Mouse (Mus musculus) intestine, embryonic 15.5 days (tissue): ENCODE results near the gene Fut2. TPM values are rescaled to one million over a fixed set of nuclear protein-coding genes. Genes with fewer than 3 reads are reported as not detected.
A peak's percentile ranks its signal among the peaks of the same experiment; 100 is the strongest.

Experiments used
- ATAC-seq: fragments of 200-750 bp; cut with Nextera tagmentation; 2 replicates; pipeline ENCODE4 v1.8.0; 2017; ENCODE audit warnings: moderate TSS enrichment, moderate library complexity
- H3K27ac ChIP-seq: fragments of 300-500 bp; sonication (generic); 2 replicates; pipeline ENCODE4 v1.5.1; 2015; ENCODE audit warnings: mild to moderate bottlenecking, inconsistent platforms
- H3K27me3 ChIP-seq: fragments of 300-500 bp; sonication (generic); replicated peaks from 2 replicates; pipeline ENCODE4 v1.6.1; 2015; ENCODE audit warnings: inconsistent platforms
- H3K36me3 ChIP-seq: fragments of 300-500 bp; sonication (generic); 2 replicates; pipeline ENCODE4 v1.6.1; 2015; ENCODE audit warnings: inconsistent platforms
- H3K4me1 ChIP-seq: fragments of 300-500 bp; sonication (generic); replicated peaks from 2 replicates; pipeline ENCODE4 v1.6.1; 2015; ENCODE audit warnings: inconsistent platforms
- H3K4me2 ChIP-seq: fragments of 300-500 bp; sonication (generic); replicated peaks from 2 replicates; pipeline ENCODE4 v1.6.1; 2015; ENCODE audit warnings: mild to moderate bottlenecking, inconsistent platforms
- H3K4me3 ChIP-seq: fragments of 300-500 bp; sonication (generic); replicated peaks from 2 replicates; pipeline ENCODE4 v1.5.1; 2015; ENCODE audit warnings: inconsistent platforms
- H3K9ac ChIP-seq: fragments of 300-500 bp; sonication (generic); 2 replicates; pipeline ENCODE4 v1.6.1; 2015; ENCODE audit warnings: inconsistent platforms
- H3K9me3 ChIP-seq: fragments of 300-500 bp; sonication (generic); 2 replicates; pipeline ENCODE4 v1.6.1; 2016; ENCODE audit warnings: inconsistent platforms
- WGBS: fragments of 180-500 bp; shearing (Covaris S2); methylation state at CpG from one replicate; pipeline ENCODE4 v1.1.7; 2015; 5-methylcytosine and 5-hydroxymethylcytosine counted together
- polyA plus RNA-seq: library from polyadenylated mRNA; unstranded; fragments of >200 nt; fragmentation: Nextera tagmentation; extraction: Ambion mirVana; gene quantifications from 2 replicates; pipeline ENCODE4 v1.2.1, GENCODE M21; 2015

The Fut2 gene
- polyA plus RNA-seq, 1 experiment from 2014 or later, result 12.2 TPM

DNA sequence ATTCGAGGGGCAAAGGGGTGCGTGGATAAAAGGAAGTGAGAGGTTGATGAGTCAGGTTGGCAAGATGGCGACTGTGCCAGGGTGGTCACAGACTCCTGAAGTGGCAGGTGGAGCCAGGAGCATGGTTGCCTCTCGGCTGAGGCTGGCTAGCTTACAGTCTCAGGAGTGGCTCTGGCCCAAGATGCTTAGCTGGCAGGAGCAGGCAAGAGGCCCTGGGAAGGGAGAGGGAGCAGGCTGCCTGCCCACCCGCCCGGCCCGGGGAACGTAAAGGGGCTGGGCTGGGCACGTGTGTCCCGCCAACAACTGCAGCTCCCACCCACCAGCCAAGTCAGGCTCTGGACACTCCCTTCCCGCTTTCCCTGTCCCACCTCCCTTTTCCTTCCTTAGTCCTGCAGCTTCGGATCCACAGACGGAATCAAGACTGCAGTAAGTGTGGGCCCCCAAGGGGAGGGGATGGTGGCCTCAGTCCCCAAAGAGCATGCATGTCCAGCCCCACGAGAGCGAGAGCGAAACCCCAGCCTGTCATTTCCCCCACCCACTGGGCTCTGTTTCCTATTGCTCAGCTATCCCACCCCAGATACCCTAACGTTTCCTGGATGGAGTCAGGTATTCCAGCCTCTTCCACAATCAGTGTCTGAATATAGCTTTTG, 24.7 kb downstream of the Fut2 start:
- H3K27me3 ChIP-seq, result no peaks in the 10 kb centered on the region
- H3K4me3 ChIP-seq, result peak overlapping the region; percentile 15; the same call in 1 of the 2 replicates
- H3K4me1 ChIP-seq, result peaks cover 42% of the 10 kb centered on the region
- H3K36me3 ChIP-seq, result no peaks in the 10 kb centered on the region
- H3K9me3 ChIP-seq, result no peaks in the 10 kb centered on the region
- peak overlapping the region; percentile 37; the same call in 1 of the 2 replicates for H3K27ac ChIP-seq
- peak overlapping the region; percentile 78 for H3K4me2 ChIP-seq
- WGBS, result 45% methylated on average over 16 of the region's 17 CpGs
- H3K9ac ChIP-seq, result 0 out of 2 replicates have a peak overlapping the region, but pooled peaks have one; percentile 28
- no peak for ATAC-seq

DNA sequence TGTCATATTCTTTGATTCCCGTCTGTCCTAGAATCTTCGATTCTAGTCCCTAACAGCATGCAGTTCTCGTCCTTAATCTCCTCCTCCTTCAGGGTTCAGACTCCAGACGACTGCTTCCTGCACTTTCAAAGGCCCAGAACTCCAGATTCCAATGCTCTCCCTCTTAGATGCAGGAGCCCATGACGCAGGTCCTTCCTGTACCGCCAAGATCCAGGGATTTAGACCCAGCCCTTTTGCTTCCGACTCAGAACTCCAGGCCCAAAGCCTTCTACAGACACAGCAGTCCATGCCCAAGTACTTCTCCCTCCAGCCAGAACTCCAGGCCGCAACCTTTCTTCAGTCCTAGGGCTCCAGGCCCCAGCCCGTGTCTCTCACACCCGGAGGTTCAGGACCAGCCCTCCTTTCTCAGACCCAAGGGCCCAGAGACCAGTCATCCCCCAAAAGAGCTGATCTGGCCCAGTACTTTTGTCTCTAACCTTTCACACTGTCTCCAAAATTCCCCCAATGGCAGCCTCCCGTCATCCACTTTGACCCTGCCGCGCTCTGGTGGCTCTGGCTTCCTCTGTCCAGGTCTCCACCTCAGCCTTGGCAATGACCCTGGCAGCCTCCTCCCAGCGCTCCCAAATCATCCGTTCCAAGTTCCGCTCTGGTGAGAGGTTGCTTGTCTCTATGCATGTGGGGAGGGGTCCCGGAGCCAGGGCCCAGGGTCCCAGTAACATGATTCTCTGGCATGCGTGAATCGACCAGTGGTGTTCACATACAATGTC, 25.8 kb downstream of the Fut2 start:
- Histone ChIP-seq H3K9ac (no peak overlapping the region), H3K4me3 (no peak overlapping the region), H3K36me3 (peaks cover 3% of the 10 kb centered on the region; the same call in 1 of the 2 replicates), H3K27me3 (no peaks in the 10 kb centered on the region), H3K27ac (no peak overlapping the region), H3K9me3 (no peaks in the 10 kb centered on the region), H3K4me2 (no peak overlapping the region), H3K4me1 (peaks cover 47% of the 10 kb centered on the region)
- no peak for ATAC-seq
- 81% methylated on average over 19 of the region's 19 CpGs for WGBS

DNA sequence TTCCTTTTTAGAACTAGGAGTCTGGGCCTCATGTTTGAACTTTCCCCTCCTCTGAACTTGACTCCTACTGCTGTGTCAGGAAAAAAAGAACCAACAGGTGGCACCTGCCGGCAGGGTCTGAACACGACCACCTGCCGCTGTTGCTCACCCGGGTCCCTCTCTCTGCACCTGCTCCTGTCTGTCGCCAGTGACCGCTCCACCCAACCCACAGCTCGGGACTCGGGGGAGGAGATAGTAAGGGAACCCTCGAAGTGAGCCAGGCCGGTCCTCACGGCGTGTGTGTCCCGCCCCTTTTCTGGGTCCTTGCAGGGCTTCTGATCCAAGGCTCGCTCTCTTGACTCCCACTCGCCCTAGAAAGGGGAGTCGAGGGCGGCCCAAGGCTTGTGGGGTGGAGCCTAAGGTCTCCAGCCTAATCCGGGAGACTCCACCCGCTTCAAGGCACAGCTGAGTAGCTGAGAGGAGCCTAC, 26.6 kb downstream of the Fut2 start, which contains the start of gene Mamstr:
Mamstr (plus strand) TSS at position 417 of the 467 bp plus-strand sequence.
- H3K4me2 ChIP-seq, result peak within 1 kb of the TSS; percentile 3; the same call in 1 of the 2 replicates
- H3K9ac ChIP-seq, result no peak within 1 kb of the TSS; the same call in 1 of the 2 replicates
- peaks cover 44% of the 10 kb centered on the region for H3K4me1 ChIP-seq
- peaks cover 3% of the 10 kb centered on the region; the same call in 1 of the 2 replicates for H3K36me3 ChIP-seq
- no peak within 1 kb of the TSS for H3K27ac ChIP-seq
- no peak within 1 kb of the TSS for H3K4me3 ChIP-seq
- H3K27me3 ChIP-seq, result no peaks in the 10 kb centered on the region
- no peaks in the 10 kb centered on the region for H3K9me3 ChIP-seq
- 38% methylated on average over 19 of the region's 19 CpGs for WGBS
- ATAC-seq, result no peak

DNA sequence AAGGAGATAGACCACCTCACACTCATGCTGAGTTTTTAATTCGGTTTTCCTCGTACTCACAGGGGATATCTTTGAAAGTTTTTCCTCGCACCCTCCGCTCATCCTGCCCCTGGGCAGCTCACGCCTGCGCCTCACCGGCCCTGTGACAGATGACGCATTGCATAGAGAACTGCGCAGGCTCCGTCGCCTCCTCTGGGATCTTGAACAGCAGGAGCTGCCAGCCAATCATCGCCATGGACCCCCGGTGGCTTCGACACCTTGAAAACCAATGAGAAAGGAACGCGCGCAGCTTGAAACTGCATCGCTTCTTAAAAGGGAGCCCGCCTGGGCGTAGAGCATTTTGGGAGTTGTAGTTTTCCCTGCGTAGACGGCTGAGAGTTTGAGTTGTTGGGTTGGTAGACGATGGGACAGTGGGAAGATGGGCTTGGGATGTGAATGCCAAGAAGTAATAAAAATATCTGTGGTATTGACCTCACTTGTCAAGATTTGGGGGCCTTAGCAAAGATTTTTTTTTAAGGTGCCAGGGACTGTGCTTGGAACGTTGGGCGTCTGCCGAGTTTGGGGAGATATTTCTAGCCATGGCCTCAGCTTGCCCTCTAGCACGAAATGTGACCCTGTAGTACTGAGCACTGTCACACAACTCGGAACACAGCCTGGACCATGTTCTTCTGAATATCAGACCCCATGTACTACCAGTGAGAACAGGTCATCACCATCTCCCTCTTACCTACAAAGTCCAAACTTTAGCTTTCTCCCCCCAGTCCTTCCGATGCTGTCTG, 27.4 kb downstream of the Fut2 start:
- H3K9me3 ChIP-seq, result no peaks in the 10 kb centered on the region
- peak overlapping the region; percentile 44 for H3K4me2 ChIP-seq
- 23% methylated on average over 29 of the region's 29 CpGs for WGBS
- no peak overlapping the region for H3K9ac ChIP-seq
- ATAC-seq, result peak; percentile 84
- no peak overlapping the region for H3K27ac ChIP-seq
- peaks cover 3% of the 10 kb centered on the region; the same call in 1 of the 2 replicates for H3K36me3 ChIP-seq
- H3K4me1 ChIP-seq, result peaks cover 37% of the 10 kb centered on the region
- H3K4me3 ChIP-seq, result 0 out of 2 replicates have a peak overlapping the region, but pooled peaks have one; percentile 1
- H3K27me3 ChIP-seq, result no peaks in the 10 kb centered on the region

DNA sequence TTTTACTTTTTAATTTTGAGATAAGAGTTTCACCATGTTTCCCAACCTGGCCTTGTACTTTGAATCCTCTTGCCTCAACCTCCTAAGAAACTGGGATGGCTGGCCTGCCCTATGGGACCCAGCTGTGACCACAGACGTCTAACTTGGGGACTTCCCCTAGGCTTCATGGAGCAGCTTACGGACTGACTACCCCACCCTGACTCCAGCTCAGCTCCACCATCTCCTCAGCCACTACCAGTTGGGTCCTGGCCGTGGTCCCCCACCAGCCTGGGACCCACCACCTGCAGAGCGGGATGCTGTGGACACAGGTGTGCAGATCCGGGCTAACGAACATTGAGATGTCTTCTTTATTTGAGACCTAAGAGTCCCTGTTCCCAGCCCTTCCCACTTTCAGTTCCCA, 28.5 kb downstream of the Fut2 start:
- WGBS, result 93% methylated on average over 6 of the region's 6 CpGs
- Histone ChIP-seq H3K4me2 (no peak overlapping the region), H3K9ac (no peak overlapping the region), H3K27ac (no peak overlapping the region), H3K9me3 (no peaks in the 10 kb centered on the region), H3K4me3 (no peak overlapping the region), H3K36me3 (peaks cover 3% of the 10 kb centered on the region; the same call in 1 of the 2 replicates), H3K4me1 (peaks cover 37% of the 10 kb centered on the region), H3K27me3 (no peaks in the 10 kb centered on the region)
- no peak for ATAC-seq

DNA sequence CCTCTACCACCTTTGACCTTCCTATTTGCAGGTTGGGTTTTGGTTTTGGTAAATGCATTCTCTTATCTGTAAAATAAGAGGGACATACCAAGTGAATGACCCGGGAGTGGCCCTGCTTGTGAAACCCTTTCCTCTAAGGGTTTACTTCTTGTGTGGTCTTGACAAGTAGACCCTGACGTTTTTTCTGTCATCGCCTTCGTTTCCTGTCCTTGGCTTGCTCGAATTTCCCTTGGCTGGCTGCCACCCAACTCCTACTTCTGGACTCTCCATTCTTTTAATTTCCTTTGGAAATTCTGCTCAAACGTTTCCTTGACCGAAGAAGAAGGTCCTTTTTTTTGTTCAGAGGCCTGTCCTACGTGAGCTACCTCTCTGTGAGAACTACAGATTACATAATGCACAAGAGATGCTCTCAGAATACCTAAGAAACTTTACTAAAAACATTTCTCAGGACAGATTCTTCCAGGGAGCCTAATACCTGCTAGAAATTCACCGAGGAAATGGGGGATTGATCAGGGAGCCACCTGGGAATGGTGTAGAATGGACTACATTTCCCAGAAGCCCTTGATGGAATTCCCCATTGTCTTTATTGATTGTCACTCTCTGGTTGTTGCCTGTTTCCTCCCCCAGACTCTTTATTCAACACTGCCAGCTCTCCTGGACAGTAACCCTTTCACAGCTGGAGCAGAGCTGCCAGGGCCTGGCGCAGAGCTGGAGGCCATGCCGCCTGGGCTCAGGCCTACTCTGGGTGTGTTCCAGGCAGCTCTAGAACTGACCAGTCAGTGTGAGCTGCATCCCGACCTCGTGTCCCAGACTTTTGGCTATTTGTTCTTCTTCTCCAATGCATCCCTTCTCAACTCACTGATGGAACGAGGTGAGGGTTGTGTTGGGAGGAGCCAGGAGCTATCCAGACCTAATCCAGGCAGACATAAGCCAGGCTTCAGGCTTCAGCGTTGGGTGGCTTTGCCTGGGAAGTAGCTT, 30.2 kb downstream of the Fut2 start:
- H3K4me2 ChIP-seq, result no peak overlapping the region
- H3K4me1 ChIP-seq, result peaks cover 27% of the 10 kb centered on the region
- WGBS, result 72% methylated on average over 15 of the region's 15 CpGs
- H3K4me3 ChIP-seq, result no peak overlapping the region
- peaks cover 3% of the 10 kb centered on the region; the same call in 1 of the 2 replicates for H3K36me3 ChIP-seq
- no peak overlapping the region for H3K9ac ChIP-seq
- no peaks in the 10 kb centered on the region for H3K9me3 ChIP-seq
- no peak for ATAC-seq
- H3K27me3 ChIP-seq, result no peaks in the 10 kb centered on the region
- H3K27ac ChIP-seq, result peak overlapping the region; percentile 36; the same call in 1 of the 2 replicates

DNA sequence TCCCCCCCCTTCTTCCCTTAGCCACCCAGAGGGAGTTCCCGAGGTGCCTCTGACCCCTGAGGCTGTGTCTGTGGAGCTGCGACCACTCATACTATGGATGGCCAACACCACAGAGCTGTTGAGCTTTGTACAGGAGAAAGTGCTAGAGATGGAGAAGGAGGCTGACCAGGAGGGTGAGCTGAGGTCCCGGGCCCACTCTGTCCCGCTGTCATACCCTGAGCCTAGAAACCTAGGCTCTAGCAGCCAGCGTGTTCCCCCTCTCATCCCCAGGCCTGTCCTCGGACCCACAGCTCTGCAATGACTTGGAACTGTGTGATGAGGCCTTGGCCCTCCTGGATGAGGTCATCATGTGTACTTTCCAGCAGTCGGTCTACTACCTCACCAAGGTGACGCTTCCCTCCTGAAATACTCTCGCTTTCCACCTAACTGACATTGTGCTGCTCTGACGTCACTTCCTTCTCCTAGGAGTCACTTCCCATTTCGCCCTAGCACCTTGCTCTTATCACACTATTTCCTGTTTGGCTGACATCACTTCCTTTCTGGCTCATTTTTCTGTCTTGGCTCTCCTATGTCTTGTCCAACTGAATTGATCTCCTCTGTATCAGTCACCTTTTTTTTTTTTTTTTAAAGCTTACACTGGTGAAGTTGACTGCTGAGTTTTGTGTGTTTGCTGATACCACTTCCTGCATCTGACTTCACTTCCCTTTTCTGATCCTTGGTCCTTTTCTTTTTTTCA, 31.1 kb downstream of the Fut2 start:
- Histone ChIP-seq H3K27me3 (no peaks in the 10 kb centered on the region; the same call in 1 of the 2 replicates), H3K4me1 (peaks cover 20% of the 10 kb centered on the region), H3K27ac (0 out of 2 replicates have a peak overlapping the region, but pooled peaks have one; percentile 36), H3K36me3 (peaks cover 3% of the 10 kb centered on the region; the same call in 1 of the 2 replicates), H3K9ac (no peak overlapping the region), H3K4me2 (no peak overlapping the region), H3K9me3 (no peaks in the 10 kb centered on the region), H3K4me3 (no peak overlapping the region)
- no peak for ATAC-seq
- 88% methylated on average over 11 of the region's 11 CpGs for WGBS

DNA sequence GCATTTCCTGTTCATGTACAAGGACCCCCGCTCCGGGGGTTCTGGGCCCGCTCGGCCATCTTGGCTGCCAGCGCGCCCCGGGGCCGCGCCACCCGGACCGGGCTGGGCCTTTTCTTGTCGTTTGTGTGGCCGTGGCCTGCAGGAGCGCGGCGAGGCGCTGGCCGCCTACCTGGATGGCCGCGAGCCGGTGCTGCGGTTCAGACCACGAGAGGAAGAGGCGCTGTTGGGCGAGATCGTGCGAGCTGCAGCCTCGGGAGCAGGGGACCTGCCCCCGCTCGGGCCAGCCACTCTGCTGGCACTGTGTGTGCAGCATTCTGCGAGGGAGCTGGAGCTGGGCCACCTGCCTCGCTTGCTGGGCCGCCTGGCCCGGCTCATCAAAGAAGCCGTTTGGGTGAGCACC, 33.7 kb downstream of the Fut2 start:
- H3K4me1 ChIP-seq, result peaks cover 20% of the 10 kb centered on the region
- peak overlapping the region; percentile 5 for H3K4me3 ChIP-seq
- peaks cover 8% of the 10 kb centered on the region; the same call in 1 of the 2 replicates for H3K27me3 ChIP-seq
- 23% methylated on average over 35 of the region's 35 CpGs for WGBS
- no peaks in the 10 kb centered on the region for H3K9me3 ChIP-seq
- H3K4me2 ChIP-seq, result peak overlapping the region; percentile 50
- no peak overlapping the region for H3K27ac ChIP-seq
- ATAC-seq, result no peak
- peaks cover 3% of the 10 kb centered on the region; the same call in 1 of the 2 replicates for H3K36me3 ChIP-seq
- H3K9ac ChIP-seq, result peak overlapping the region; percentile 29

DNA sequence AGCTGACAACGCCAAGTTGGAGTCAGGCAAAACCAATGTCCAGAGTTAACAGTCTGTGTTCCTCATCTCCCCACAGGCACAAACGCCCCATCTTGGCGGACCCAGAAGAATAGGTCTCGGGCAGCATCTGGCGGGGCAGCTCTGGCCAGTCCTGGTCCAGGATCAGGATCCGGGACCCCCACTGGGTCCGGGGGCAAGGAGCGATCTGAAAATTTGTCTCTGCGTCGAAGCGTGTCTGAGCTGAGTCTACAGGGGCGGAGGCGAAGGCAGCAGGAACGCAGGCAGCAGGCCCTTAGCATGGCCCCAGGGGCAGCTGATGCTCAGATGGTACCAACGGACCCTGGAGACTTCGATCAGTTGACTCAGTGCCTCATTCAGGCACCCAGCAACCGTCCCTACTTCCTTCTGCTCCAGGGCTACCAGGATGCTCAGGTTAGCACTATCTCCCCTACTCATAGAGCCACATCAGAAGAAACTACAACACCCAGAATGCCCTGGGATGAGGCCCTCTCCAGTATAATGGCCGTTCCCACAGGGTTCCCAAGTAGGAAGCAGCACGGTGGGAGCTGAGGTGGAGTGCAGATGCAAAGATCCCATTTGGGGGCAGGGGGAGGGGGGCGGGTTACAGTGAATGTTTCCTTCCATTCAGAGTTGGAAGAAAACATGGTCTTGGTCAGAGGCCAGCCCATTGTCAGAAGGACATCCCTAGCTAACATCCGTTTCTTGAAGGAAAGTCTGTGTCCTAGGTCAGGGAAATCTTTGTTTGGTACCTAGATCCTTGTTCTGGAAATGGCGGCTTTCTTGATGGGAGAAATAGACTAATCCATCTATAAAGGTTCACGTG, 35.9 kb downstream of the Fut2 start:
- Histone ChIP-seq H3K27ac (no peak overlapping the region), H3K9ac (no peak overlapping the region), H3K4me2 (no peak overlapping the region; the same call in 1 of the 2 replicates), H3K36me3 (no peaks in the 10 kb centered on the region), H3K4me1 (peaks cover 14% of the 10 kb centered on the region), H3K27me3 (peaks cover 12% of the 10 kb centered on the region; the same call in 1 of the 2 replicates), H3K4me3 (no peak overlapping the region), H3K9me3 (no peaks in the 10 kb centered on the region)
- no peak for ATAC-seq
- 75% methylated on average over 23 of the region's 23 CpGs for WGBS
